In the genomic region with DNA sequence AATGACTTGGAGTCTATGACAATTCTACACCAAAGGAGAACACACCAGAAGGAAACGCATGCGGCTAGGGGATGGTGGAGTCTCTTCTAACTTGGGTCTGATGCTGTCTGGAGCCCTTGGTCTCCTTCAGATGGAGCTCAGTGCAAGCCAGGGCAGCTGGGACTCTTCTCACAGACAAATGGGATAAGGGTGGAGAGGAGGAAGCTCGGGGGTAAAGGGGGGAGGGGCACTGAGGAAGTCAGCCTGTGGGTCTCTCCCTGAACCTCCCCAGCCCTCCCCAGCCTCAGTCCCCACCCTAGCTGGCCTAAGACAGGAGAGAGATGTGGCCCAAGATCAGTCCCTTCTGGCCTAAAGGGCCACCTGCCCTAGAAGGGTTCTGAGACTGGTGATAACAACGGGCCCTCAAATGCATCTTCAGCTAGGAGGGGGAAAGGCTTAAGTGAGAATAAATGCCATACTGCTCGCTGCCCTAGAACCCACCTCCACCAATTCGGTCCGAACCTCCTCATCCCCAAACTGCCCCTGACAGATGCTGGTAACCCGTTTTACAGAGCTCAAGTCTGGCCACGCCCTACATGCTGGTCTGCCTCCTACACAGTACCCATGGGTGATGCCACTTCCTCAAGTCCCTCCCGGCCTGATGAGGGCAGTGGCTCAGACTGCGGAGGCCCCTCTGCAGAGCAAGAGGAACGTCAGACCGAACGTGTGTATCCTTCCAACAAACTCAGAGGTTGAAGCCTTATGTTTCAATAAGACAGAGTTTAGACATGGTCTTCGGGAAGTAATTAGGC, we compare ENCODE assay signal across 14 mouse cellular contexts. TPM values are rescaled to one million over a fixed set of nuclear protein-coding genes. Genes with fewer than 3 reads are reported as not detected.
DNase-seq lines count a peak whose midpoint lies in the region; ATAC-seq lines count a peak whose summit lies in the region.
"Had no signal": no experiment of that assay in that cellular context is flagged by ENCODE, and none has a peak within 500 bp of the region (broad histone marks: within the 10 kb centered on the region; RNA-seq: fewer than 3 reads in every experiment).

No protein-coding gene starts in this region.

- H3K9me3 ChIP-seq in kidney, embryonic 14.5 days (ENCODE audit: control insufficient read depth, low read length) = no peaks in the 10 kb centered on the region
- no peaks in the 10 kb centered on the region for H3K9me3 ChIP-seq in hindbrain, embryonic 16.5 days (ENCODE audit: control insufficient read depth, low read length)
- H3K9me3 ChIP-seq: limb, embryonic 12.5 days had no signal

- no peak for ATAC-seq in kidney, embryonic 14.5 days (ENCODE audit: low FRiP score, low TSS enrichment)
- ATAC-seq in activated CD4-positive, CD25-positive, alpha-beta regulatory T cell, adult 4 months = peak; percentile 92
- peak; percentile 81 for ATAC-seq in megakaryocyte-erythroid progenitor cell, adult 5-6 weeks (replicated peaks; ENCODE audit: low FRiP score, low TSS enrichment, poor library complexity, severe bottlenecking)
- no peak for ATAC-seq in hindbrain, embryonic 16.5 days

- DNase-seq in kidney, postnatal 14 days = peak; percentile 33
- peak; percentile 65 to 66 for DNase-seq in B cell, adult 2 months
- no peak for DNase-seq in left cerebral cortex, postnatal 36 days (ENCODE audit: low spot score in 2 of 2)
- no peak for DNase-seq in testis, postnatal 14 days (ENCODE audit: low spot score)
- DNase-seq: adrenal gland, postnatal 25 days; cerebellum, postnatal 36 days; gastrocnemius, postnatal 25 days; midbrain, embryonic 14.5 days had no signal

- no peak overlapping the region for H3K4me3 ChIP-seq in kidney, embryonic 14.5 days (ENCODE audit: low read length)
- no peak overlapping the region for H3K4me3 ChIP-seq in hindbrain, embryonic 16.5 days (ENCODE audit: low read length)
- H3K4me3 ChIP-seq: layer of hippocampus, adult 2 months; limb, embryonic 12.5 days had no signal

- 78% methylated on average over 15 of the region's 15 CpGs for WGBS in kidney, embryonic 14.5 days
- 89% methylated on average over 15 of the region's 15 CpGs for WGBS in hindbrain, embryonic 16.5 days

- H3K27me3 ChIP-seq in kidney, embryonic 14.5 days (ENCODE audit: control insufficient read depth, insufficient read depth, low read length) = no peaks in the 10 kb centered on the region
- no peaks in the 10 kb centered on the region for H3K27me3 ChIP-seq in hindbrain, embryonic 16.5 days (replicated peaks; ENCODE audit: control insufficient read depth, insufficient read depth, low read length)
- H3K27me3 ChIP-seq: limb, embryonic 12.5 days had no signal

- intact Hi-C loops in left cerebral cortex, postnatal 36 days (cut with DNase I) = no loop called here

- peaks cover 20% of the 10 kb centered on the region; the same call in 1 of the 2 replicates for H3K4me1 ChIP-seq in kidney, embryonic 14.5 days (ENCODE audit: control insufficient read depth, insufficient read depth, low read length)
- peaks cover 8% of the 10 kb centered on the region for H3K4me1 ChIP-seq in hindbrain, embryonic 16.5 days (ENCODE audit: control insufficient read depth, insufficient read depth, low read depth, low read length)

- H3K27ac ChIP-seq in kidney, embryonic 14.5 days (ENCODE audit: low read depth, low read length) = no peak overlapping the region
- H3K27ac ChIP-seq in hindbrain, embryonic 16.5 days (ENCODE audit: low read depth, low read length) = no peak overlapping the region
- H3K27ac ChIP-seq: layer of hippocampus, adult 2 months; limb, embryonic 12.5 days had no signal

- no peaks in the 10 kb centered on the region for H3K36me3 ChIP-seq in kidney, embryonic 14.5 days (ENCODE audit: control insufficient read depth, insufficient read depth, low read length)
- no peaks in the 10 kb centered on the region for H3K36me3 ChIP-seq in hindbrain, embryonic 16.5 days (ENCODE audit: control insufficient read depth, insufficient read depth, low read length)
- H3K36me3 ChIP-seq: limb, embryonic 12.5 days had no signal

- no peak overlapping the region for H3K9ac ChIP-seq in kidney, embryonic 14.5 days (ENCODE audit: low read depth, low read length)
- H3K9ac ChIP-seq in hindbrain, embryonic 16.5 days (ENCODE audit: low read depth, low read length) = no peak overlapping the region
- H3K9ac ChIP-seq: limb, embryonic 12.5 days had no signal

- H3K4me2 ChIP-seq in kidney, embryonic 14.5 days (replicated peaks; ENCODE audit: low read depth, low read length) = no peak overlapping the region
- H3K4me2 ChIP-seq in hindbrain, embryonic 16.5 days (ENCODE audit: low read length) = no peak overlapping the region
- H3K4me2 ChIP-seq: limb, embryonic 12.5 days had no signal

RNA-seq across cellular contexts. Expression of gene Itpk1, which starts 14.8 kb away (rescaled TPM):
- polyA plus RNA-seq in kidney, embryonic 14.5 days (2014; fragmentation: Nextera tagmentation; extraction: Ambion mirVana) = 10.2 and 18.4 TPM in 2 replicates
- polyA plus RNA-seq in activated CD4-positive, CD25-positive, alpha-beta regulatory T cell, adult 4 months (2017; shearing (Covaris generic)) = 10 to 100 TPM; 16.2 to 18.4 TPM
- 7.4 and 12.1 TPM in 2 replicates for total RNA-seq in megakaryocyte-erythroid progenitor cell, adult 5-6 weeks (2014; fragmentation: Nextera tagmentation)
- 4.9 and 6.5 TPM in 2 replicates for total RNA-seq in megakaryocyte-erythroid progenitor cell, adult 5-6 weeks (2017)
- polyA plus RNA-seq in hindbrain, embryonic 16.5 days (2015; fragmentation: Nextera tagmentation; extraction: Ambion mirVana) = 41.2 and 42.5 TPM in 2 replicates
- total RNA-seq in left cerebral cortex, postnatal 36 days (2021) = 10 to 100 TPM; 57.6 to 66.4 TPM

RNA-seq across cellular contexts. Expression of gene Moap1, which starts 53.5 kb away (rescaled TPM):
- polyA plus RNA-seq in kidney, embryonic 14.5 days (2014; fragmentation: Nextera tagmentation; extraction: Ambion mirVana) = 21.1 and 25.9 TPM in 2 replicates
- 1 to 10 TPM; 6.5 to 8.3 TPM for polyA plus RNA-seq in activated CD4-positive, CD25-positive, alpha-beta regulatory T cell, adult 4 months (2017; shearing (Covaris generic))
- 3.8 and 8.2 TPM in 2 replicates for total RNA-seq in megakaryocyte-erythroid progenitor cell, adult 5-6 weeks (2014; fragmentation: Nextera tagmentation)
- 11.5 and 15.8 TPM in 2 replicates for total RNA-seq in megakaryocyte-erythroid progenitor cell, adult 5-6 weeks (2017)
- polyA plus RNA-seq in hindbrain, embryonic 16.5 days (2015; fragmentation: Nextera tagmentation; extraction: Ambion mirVana) = 72.4 and 81.3 TPM in 2 replicates
- 10 to 100 TPM; 28.9 to 30.6 TPM for total RNA-seq in left cerebral cortex, postnatal 36 days (2021)

RNA-seq across cellular contexts. Expression of gene Tmem251, which starts 53.6 kb away (rescaled TPM):
- 11.9 and 12.1 TPM in 2 replicates for polyA plus RNA-seq in kidney, embryonic 14.5 days (2014; fragmentation: Nextera tagmentation; extraction: Ambion mirVana)
- polyA plus RNA-seq in activated CD4-positive, CD25-positive, alpha-beta regulatory T cell, adult 4 months (2017; shearing (Covaris generic)) = 10 to 100 TPM in 1 of 2 experiments, 1 to 10 TPM in 1; 8.5 to 10.1 TPM
- total RNA-seq in megakaryocyte-erythroid progenitor cell, adult 5-6 weeks (2014; fragmentation: Nextera tagmentation) = 9.2 and 13.8 TPM in 2 replicates
- 8.1 and 10.8 TPM in 2 replicates for total RNA-seq in megakaryocyte-erythroid progenitor cell, adult 5-6 weeks (2017)
- polyA plus RNA-seq in hindbrain, embryonic 16.5 days (2015; fragmentation: Nextera tagmentation; extraction: Ambion mirVana) = 9.9 and 11.8 TPM in 2 replicates
- 1 to 10 TPM; 5.4 TPM for total RNA-seq in left cerebral cortex, postnatal 36 days (2021)

Comparison
In these comparisons a context has a peak if more than half of its experiments do, and no peak if none do; other contexts are left out.
1. DNase-seq: peak in kidney, postnatal 14 days (single experiment) and B cell, adult 2 months (2 of 2); none in left cerebral cortex, postnatal 36 days (0 of 2) and testis, postnatal 14 days (single experiment).
2. ATAC-seq: peak in activated CD4-positive, CD25-positive, alpha-beta regulatory T cell, adult 4 months (single experiment) and megakaryocyte-erythroid progenitor cell, adult 5-6 weeks (single experiment); none in kidney, embryonic 14.5 days (single experiment) and hindbrain, embryonic 16.5 days (single experiment).